Mouse (Mus musculus) fat pad, adult 2 months (tissue): ENCODE measurements around the gene Gm13275.
"Not testable (repeated sequence)": the region's sequence is repeated elsewhere in the genome, so short reads cannot be mapped to it uniquely, and the experiment has no call there.

Source experiments
- DNase-seq: peaks from one replicate; pipeline ENCODE4 v3.0.0-alpha.2; 2011; ENCODE audit warnings: low read depth, low spot score; ENCODE audit errors: extremely low read depth

Gm13275 gene

DNA sequence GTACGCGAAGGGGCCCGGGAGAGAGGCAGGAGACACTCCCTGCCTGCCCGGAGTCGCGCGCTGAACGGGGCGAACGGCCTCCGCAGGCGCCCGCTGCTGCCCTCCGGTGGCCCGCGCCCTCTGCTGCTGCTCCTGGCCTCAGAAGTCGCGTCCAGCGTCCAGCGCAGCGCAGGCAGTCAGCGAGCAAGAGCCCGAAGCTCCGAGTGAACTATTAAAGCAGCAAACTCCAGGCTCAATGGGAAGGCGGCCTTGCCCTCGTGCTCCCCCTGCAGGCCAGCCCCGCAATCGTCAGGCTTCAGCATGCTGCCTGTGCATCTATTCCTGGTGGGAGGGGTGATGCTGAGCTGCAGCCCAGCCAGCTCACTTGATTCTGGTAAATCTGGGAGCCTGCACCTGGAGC is 3.0 kb upstream of the Gm13275 start, which contains the start of gene Gm13278:
Gene Gm13278 (plus strand): TSS at position 301 of the 400 bp plus-strand sequence.
- DNase-seq = not testable (repeated sequence)

DNA sequence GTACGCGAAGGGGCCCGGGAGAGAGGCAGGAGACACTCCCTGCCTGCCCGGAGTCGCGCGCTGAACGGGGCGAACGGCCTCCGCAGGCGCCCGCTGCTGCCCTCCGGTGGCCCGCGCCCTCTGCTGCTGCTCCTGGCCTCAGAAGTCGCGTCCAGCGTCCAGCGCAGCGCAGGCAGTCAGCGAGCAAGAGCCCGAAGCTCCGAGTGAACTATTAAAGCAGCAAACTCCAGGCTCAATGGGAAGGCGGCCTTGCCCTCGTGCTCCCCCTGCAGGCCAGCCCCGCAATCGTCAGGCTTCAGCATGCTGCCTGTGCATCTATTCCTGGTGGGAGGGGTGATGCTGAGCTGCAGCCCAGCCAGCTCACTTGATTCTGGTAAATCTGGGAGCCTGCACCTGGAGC is 2.8 kb downstream of the Gm13275 start, which contains the start of gene Gm13279:
Gene Gm13279 (plus strand): TSS at position 301 of the 400 bp plus-strand sequence.
- DNase-seq = not testable (repeated sequence)

DNA sequence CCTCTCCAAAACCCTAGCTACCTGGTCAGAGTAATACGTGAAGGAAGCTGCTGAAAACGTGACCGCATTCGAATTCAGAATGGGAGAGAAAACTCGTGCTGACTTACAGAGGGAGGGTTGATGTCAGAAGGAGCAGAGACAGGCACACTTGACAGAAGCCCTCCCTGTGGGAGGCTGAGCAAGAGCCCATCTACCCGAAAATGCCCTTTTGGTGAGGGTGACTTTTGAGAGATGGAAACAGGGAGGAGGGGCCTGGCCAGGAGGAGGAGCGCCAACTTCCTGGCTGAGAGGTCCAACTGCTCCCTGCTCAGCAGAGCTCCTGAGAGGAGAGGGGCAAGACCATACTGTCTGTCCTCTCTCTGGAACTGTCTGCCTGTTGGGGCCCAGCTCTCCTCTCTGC is 5.1 kb downstream of the Gm13275 start, which contains the start of gene Gm13285:
Gene Gm13285 (plus strand): TSS at position 301 of the 400 bp plus-strand sequence.
- not testable (repeated sequence) for DNase-seq

DNA sequence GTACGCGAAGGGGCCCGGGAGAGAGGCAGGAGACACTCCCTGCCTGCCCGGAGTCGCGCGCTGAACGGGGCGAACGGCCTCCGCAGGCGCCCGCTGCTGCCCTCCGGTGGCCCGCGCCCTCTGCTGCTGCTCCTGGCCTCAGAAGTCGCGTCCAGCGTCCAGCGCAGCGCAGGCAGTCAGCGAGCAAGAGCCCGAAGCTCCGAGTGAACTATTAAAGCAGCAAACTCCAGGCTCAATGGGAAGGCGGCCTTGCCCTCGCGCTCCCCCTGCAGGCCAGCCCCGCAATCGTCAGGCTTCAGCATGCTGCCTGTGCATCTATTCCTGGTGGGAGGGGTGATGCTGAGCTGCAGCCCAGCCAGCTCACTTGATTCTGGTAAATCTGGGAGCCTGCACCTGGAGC is 8.7 kb downstream of the Gm13275 start, which contains the start of gene Gm13287:
Gene Gm13287 (plus strand): TSS at position 301 of the 400 bp plus-strand sequence.
- not testable (repeated sequence) for DNase-seq

DNA sequence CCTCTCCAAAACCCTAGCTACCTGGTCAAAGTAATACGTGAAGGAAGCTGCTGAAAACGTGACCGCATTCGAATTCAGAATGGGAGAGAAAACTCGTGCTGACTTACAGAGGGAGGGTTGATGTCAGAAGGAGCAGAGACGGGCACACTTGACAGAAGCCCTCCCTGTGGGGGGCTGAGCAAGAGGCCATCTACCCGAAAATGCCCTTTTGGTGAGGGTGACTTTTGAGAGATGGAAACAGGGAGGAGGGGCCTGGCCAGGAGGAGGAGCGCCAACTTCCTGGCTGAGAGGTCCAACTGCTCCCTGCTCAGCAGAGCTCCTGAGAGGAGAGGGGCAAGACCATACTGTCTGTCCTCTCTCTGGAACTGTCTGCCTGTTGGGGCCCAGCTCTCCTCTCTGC is 10.9 kb downstream of the Gm13275 start, which contains the start of gene Gm13288:
Gene Gm13288 (plus strand): TSS at position 301 of the 400 bp plus-strand sequence.
- not testable (repeated sequence) for DNase-seq

DNA sequence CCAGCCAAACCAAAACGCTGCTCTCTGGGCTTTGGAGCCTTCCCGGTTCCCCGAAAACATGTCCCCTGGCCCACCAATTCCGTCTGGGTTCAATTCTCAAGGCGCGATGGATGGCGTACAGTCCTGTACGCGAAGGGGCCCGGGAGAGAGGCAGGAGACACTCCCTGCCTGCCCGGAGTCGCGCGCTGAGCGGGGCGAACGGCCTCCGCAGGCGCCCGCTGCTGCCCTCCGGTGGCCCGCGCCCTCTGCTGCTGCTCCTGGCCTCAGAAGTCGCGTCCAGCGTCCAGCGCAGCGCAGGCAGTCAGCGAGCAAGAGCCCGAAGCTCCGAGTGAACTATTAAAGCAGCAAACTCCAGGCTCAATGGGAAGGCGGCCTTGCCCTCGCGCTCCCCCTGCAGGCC is 11.5 kb downstream of the Gm13275 start:
- DNase-seq = not testable (repeated sequence)

DNA sequence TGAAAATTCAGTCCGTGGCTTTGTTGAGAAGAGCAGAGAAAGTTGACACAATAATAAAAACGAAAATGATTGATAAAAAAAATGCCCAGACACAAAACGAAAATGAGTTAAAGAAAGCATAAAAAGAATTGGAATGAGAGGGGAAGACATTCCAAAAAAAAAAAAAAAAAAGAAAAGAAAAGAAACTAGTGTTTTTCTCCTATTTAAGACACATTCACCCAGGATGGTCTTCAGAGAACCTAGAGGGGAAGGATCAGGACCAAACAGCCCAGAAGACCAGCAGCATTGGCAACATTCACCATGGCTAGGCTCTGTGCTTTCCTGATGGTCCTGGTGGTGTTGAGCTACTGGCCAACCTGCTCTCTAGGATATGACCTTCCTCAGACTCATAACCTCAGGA is 21.6 kb downstream of the Gm13275 start, which contains the start of gene Ifna7:
Gene Ifna7 (plus strand): TSS at position 301 of the 400 bp plus-strand sequence.
- no peak for DNase-seq

DNA sequence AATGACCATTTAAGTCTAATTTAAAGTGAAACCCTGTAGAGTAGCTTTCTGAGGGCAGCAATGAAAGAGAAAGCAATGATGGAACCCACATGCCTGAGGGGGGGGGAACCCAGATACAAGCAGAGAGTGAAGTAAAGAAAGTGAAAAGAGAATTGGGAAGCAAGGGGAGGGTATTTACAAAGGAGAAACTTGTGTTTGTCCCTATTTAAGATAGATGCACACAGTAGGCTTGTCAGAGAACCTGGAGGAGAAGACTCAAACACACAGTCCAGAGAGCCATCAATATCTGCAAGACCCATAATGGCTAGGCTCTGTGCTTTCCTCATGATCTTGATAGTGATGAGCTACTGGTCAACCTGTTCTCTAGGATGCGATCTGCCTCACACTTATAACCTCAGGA is 25.4 kb downstream of the Gm13275 start, which contains the start of gene Ifna11:
Gene Ifna11 (plus strand): TSS at position 301 of the 400 bp plus-strand sequence.
- no peak for DNase-seq

DNA sequence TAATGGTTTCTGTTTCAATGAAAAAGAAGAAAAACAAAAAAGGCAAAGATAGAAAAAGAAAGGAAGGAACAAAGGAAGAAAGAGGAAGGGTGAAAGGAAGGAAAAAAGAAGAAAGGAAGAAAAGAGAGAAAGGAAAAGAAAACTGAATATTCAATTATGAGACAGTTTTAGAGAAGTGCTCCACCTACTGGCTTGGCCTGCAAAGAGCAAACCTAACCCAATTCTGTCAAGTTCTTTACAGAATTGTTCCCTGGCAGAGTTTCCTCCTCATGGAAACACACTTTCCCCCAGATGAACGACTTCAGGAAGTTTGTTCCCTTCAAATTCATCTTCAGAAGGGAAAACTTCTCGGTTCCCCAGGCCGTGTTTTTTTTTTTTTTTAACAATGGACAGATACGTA is 28.7 kb downstream of the Gm13275 start:
- no peak for DNase-seq

DNA sequence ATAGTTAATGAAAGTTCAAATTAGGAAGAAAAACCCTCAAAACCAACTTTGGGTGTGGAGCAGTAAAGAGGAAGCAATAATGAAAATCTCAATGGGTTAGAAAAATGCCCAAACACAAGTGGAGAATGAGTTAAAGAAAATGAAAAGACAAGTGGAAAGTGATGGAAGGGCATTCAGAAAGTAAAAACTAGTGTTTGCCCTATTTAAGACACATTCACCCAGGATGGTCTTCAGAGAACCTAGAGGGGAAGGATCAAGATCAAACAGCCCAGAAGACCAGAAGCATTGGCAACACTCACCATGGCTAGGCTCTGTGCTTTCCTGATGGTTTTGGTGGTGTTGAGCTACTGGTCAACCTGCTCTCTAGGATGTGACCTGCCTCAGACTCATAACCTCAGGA is 32.8 kb downstream of the Gm13275 start, which contains the start of gene Ifna6:
Gene Ifna6 (plus strand): TSS at position 301 of the 400 bp plus-strand sequence.
- DNase-seq = not testable (repeated sequence)

DNA sequence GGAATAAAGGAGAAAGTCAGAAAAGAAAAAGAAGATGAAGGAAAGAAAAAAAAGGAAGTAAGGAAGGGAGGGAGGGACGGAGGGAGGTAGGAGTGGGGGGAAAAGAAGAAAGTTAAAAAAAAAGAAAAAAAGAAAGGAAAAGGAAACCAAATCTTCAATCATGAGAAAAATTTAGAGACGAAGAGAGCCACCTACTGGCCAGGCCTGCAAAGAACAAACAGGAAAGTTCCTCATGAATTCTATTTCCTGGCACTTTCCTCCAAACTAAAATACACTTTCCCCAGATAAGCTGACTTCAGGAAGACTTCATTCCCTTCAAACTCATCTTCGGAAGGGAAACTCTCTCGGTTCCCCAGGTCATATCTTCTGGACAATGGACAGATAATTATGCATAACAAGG is 36.2 kb downstream of the Gm13275 start:
- no peak for DNase-seq

DNA sequence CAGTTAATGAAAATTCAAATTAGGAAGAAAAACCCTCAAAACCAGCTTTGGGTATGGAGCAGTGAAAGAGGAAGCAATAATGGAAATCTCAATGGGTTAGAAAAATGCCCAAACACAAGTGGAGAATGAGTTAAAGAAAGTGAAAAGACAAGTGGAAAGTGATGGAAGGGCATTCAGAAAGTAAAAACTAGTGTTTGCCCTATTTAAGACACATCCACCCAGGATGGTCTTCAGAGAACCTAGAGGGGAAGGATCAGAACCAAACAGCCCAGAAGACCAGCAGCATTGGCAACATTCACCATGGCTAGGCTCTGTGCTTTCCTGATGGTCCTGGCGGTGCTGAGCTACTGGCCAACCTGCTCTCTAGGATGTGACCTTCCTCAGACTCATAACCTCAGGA is 40.9 kb downstream of the Gm13275 start, which contains the start of gene Ifna5:
Gene Ifna5 (plus strand): TSS at position 301 of the 400 bp plus-strand sequence.
- DNase-seq = not testable (repeated sequence)

DNA sequence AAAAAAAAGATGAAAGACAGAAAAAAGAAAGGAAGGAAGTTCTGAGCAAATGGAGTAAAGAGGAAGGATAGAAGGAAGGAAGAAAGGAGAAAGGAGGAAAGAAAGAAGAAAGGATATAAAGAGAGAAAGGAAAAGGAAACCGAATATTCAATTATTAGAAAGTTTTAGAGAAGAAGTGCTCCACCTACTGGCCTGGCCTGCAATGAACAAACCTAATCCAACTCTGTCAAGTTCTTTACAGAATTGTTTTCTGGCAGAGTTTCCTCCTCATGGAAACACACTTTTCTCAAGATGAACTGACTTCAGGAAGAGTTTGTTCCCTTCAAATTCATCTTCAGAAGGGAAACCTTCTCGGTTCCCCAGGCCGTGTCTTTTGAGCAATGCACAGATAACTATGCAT is 44.5 kb downstream of the Gm13275 start:
- DNase-seq = no peak

DNA sequence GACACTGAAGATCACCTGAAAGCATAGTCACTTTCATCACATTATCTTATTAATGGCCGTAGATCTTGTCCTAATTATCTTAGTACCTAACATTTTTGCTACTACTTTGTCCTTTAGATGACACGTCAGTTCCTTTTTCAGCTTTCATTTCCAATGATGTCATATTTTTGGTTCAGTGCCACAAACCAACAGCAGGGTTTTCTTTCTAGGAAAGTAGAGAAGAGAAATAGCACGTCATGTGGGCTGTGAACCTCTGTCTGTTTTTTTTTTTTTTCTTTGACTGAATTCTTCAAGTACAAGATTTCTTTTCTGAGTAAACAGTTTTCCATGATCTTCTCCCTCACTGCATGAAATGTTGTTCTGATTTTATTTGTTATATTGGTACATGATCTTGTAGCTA is 45.8 kb downstream of the Gm13275 start:
- no peak for DNase-seq

DNA sequence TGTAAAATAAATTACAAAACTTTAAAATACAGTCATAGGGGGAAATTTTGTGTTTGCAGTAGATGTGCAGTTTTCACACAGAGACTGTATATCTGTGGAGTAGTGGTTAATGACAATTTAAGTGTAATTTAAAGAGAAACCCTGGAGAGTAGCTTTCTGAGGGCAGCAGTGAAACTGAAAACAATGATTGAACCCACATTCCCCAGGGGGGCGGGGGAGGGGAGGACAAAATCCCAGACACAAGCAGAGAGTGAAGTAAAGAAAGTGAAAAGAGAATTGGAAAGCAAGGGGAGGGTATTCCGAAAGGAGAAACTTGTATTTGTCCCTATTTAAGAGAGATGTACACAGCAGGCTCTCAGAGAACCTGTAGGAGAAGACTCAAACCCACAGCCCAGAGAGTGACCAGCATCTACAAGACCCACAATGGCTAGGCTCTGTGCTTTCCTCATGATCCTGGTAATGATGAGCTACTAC is 47.2 kb downstream of the Gm13275 start, which contains the start of gene Ifna4:
Gene Ifna4 (plus strand): TSS at position 424 of the 474 bp plus-strand sequence.
- no peak for DNase-seq
